Comparison of ENCODE assay signal across 35 mouse cellular contexts in genomic region chr19:41076906-41077305, GRCm38 (mm10). TPM values are rescaled to one million over a fixed set of nuclear protein-coding genes. Genes with fewer than 3 reads are reported as not detected.
DNase-seq lines count a peak whose midpoint lies in the region; TF ChIP-seq lines count a peak whose summit lies in the region.
"Had no signal": no experiment of that assay in that cellular context is flagged by ENCODE, and none has a peak within 500 bp of the region (broad histone marks: within the 10 kb centered on the region; RNA-seq: fewer than 3 reads in every experiment).

TSS of gene Opalin (minus strand) at chr19:41077113.

- peak; percentile 40 for DNase-seq in heart, adult 11 months
- no peak for DNase-seq in heart, postnatal 4 days
- DNase-seq in left cerebral cortex, adult 8-10 months (ENCODE audit: low spot score in 2 of 2) = peak in 1 of 2 experiments; percentile 47
- DNase-seq in left cerebral cortex, adult 2 months (ENCODE audit: extremely low spot score in 1 of 2, low spot score in 2 of 2) = no peak
- peak; percentile 50 for DNase-seq in brain, embryonic 14.5 days (ENCODE audit: low read depth)
- DNase-seq in telencephalon, adult 2 months (ENCODE audit: low read depth, low spot score) = peak; percentile 48
- DNase-seq in left cerebral cortex, postnatal 10 days (ENCODE audit: extremely low spot score in 1 of 2, low spot score in 2 of 2) = no peak
- DNase-seq: adrenal gland, postnatal 25 days; cerebellum, adult 8-10 months; cerebellum, postnatal 36 days; embryo, embryonic 11 days; gastrocnemius, postnatal 10 days; kidney, adult 8-10 months; kidney, postnatal 14 days; right cerebral cortex, postnatal 25 days; thymus, postnatal 14 days had no signal

- no peak within 1 kb of the TSS for H3K4me3 ChIP-seq in left cerebral cortex, adult 2 months
- H3K4me3 ChIP-seq: embryonic facial prominence, embryonic 12.5 days; heart, embryonic 10.5 days; heart, embryonic 15.5 days; hindbrain, embryonic 13.5 days; limb, embryonic 13.5 days; neural tube, embryonic 13.5 days; stomach, embryonic 15.5 days had no signal

- TF ChIP-seq CTCF in left cerebral cortex, adult 2 months (IDR thresholded peaks at IDR 0.05) = no peak
- no peak for TF ChIP-seq CTCF in brain, embryonic 14.5 days (IDR thresholded peaks at IDR 0.05; ENCODE audit: borderline replicate concordance, extremely low read depth, insufficient read depth, insufficient read length)

- H3K27ac ChIP-seq in left cerebral cortex, adult 2 months = no peak within 1 kb of the TSS
- H3K27ac ChIP-seq: embryonic facial prominence, embryonic 12.5 days; heart, embryonic 10.5 days; heart, embryonic 15.5 days; hindbrain, embryonic 13.5 days; limb, embryonic 13.5 days; neural tube, embryonic 13.5 days; stomach, embryonic 15.5 days had no signal

- TF ChIP-seq POLR2A in brain, embryonic 14.5 days (IDR thresholded peaks at IDR 0.05; ENCODE audit: borderline replicate concordance, extremely low read depth, insufficient read depth, insufficient read length, poor library complexity, severe bottlenecking) = no peak

- intact Hi-C loops in left cerebral cortex, adult 2 months (cut with DNase I) = no loop called here
- intact Hi-C loops in left cerebral cortex, postnatal 10 days (cut with DNase I) = no loop called here

RNA-seq across cellular contexts. Expression of gene Opalin, which starts in this region (rescaled TPM):
- total RNA-seq in heart, postnatal 4 days (2021) = not detected
- 10 to 100 TPM; 16.9 to 18.5 (median 18.1) TPM for total RNA-seq in left cerebral cortex, adult 8-10 months (2022)
- 1 to 10 TPM; 5.7 to 6.3 TPM for total RNA-seq in left cerebral cortex, adult 2 months (2021)
- polyA plus RNA-seq in brain, embryonic 14.5 days (2012; rRNA removed) = 0.08 TPM in 1 of 2 replicates, not detected in the other
- total RNA-seq in left cerebral cortex, postnatal 10 days (2021) = under 1 TPM; 0.36 to 0.69 TPM
- total RNA-seq: adrenal gland, adult 18-20 months; adrenal gland, postnatal 25 days; gastrocnemius, postnatal 10 days; heart, postnatal 25 days; megakaryocyte, adult 5-6 weeks had no signal
- polyA plus RNA-seq: CD4-positive, CD25-positive, alpha-beta regulatory T cell, adult 4 months; embryonic facial prominence, embryonic 12.5 days; forebrain, embryonic 16.5 days; gonadal fat pad, adult 2 months; heart, embryonic 10.5 days; heart, embryonic 15.5 days; hindbrain, embryonic 13.5 days; intestine, embryonic 16.5 days; limb, embryonic 13.5 days; liver, embryonic 11.5 days; liver, embryonic 16.5 days; lung, embryonic 16.5 days; midbrain, embryonic 11.5 days; neural tube, embryonic 13.5 days; stomach, embryonic 15.5 days; urinary bladder, adult 2 months had no signal

Comparison
In these comparisons a context has a peak if more than half of its experiments do, and no peak if none do; other contexts are left out.
1. DNase-seq: peak in heart, adult 11 months (single experiment) and telencephalon, adult 2 months (single experiment); none in heart, postnatal 4 days (single experiment), left cerebral cortex, adult 2 months (0 of 2) and left cerebral cortex, postnatal 10 days (0 of 2).
2. Peak in DNase-seq in brain, embryonic 14.5 days; RNA of the gene not detected or under 1 TPM.